Mouse (Mus musculus) midbrain, embryonic 16.5 days (tissue): ENCODE measurements at regions not wholly inside any gene's neighbourhood (a gene's known extent, or its start where the extent isn't known, plus 50 kb on each side); places are given as distances from the start of the nearest gene placed in this dataset.

Experiments
- ATAC-seq: fragments of 200-750 bp; cut with Nextera tagmentation; 2 replicates; pipeline ENCODE4 v1.8.0; 2017; ENCODE audit warnings: moderate TSS enrichment
- H3K27ac ChIP-seq: fragments of 300-500 bp; sonication (generic); 2 replicates; pipeline ENCODE4 v1.5.1; 2014; ENCODE audit warnings: mild to moderate bottlenecking, low read length, mixed read lengths
- H3K27me3 ChIP-seq: fragments of 300-500 bp; sonication (generic); 2 replicates; pipeline ENCODE4 v1.6.1; 2014; ENCODE audit warnings: low read depth, low read length, mixed read lengths; ENCODE audit not compliant: control insufficient read depth, insufficient read depth
- H3K36me3 ChIP-seq: fragments of 300-500 bp; sonication (generic); 2 replicates; pipeline ENCODE4 v1.6.1; 2014; ENCODE audit warnings: mild to moderate bottlenecking, low read length, moderate library complexity, mixed read lengths; ENCODE audit not compliant: control insufficient read depth, insufficient read depth
- H3K4me1 ChIP-seq: fragments of 300-500 bp; sonication (generic); 2 replicates; pipeline ENCODE4 v1.6.1; 2014; ENCODE audit warnings: mild to moderate bottlenecking, low read length, mixed read lengths; ENCODE audit not compliant: control insufficient read depth, insufficient read depth
- H3K4me2 ChIP-seq: fragments of 300-500 bp; sonication (generic); 2 replicates; pipeline ENCODE4 v1.6.1; 2014; ENCODE audit warnings: mild to moderate bottlenecking, low read length, mixed read lengths
- H3K4me3 ChIP-seq: fragments of 300-500 bp; sonication (generic); 2 replicates; pipeline ENCODE4 v1.5.1; 2014; ENCODE audit warnings: low read depth, mild to moderate bottlenecking, low read length, moderate library complexity, mixed read lengths
- H3K9ac ChIP-seq: fragments of 300-500 bp; sonication (generic); 2 replicates; pipeline ENCODE4 v1.6.1; 2014; ENCODE audit warnings: low read depth, low read length, mixed read lengths
- H3K9me3 ChIP-seq: fragments of 300-500 bp; sonication (generic); replicated peaks from 2 replicates; pipeline ENCODE4 v1.6.1; 2014; ENCODE audit warnings: mild to moderate bottlenecking, low read length, mixed read lengths; ENCODE audit not compliant: control insufficient read depth, poor library complexity, severe bottlenecking
- WGBS: fragments of 180-500 bp; shearing (Covaris S2); extraction: QIAGEN DNeasy Blood & Tissue Kit; methylation state at CpG from one replicate; pipeline ENCODE4 v1.1.7; 2014; 5-methylcytosine and 5-hydroxymethylcytosine counted together

DNA sequence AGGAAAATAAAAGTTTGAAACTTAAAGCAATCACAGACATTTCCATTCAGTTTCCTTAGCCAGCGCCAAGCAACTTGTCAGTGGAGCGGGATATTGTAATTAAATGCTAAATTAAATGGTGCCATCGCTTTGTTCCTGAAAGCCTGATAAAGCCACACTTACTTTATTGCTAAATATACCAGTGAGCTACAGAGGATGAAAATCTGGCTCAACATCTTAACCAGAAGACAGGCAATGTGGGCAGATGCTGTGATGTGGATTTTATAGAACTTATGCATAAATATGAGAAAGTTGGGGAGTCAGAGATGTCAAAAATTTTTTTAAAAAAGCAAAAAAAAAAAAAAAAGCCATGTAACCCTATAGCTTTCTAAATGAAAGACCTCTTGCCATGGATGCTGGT is 340.8 kb downstream of the Galc start:
- H3K4me2 ChIP-seq = no peak overlapping the region
- 93% methylated on average over 3 of the region's 3 CpGs for WGBS
- H3K9ac ChIP-seq = no peak overlapping the region
- H3K4me1 ChIP-seq = peaks cover 7% of the 10 kb centered on the region; the same call in 1 of the 2 replicates
- no peaks in the 10 kb centered on the region for H3K9me3 ChIP-seq
- H3K4me3 ChIP-seq = no peak overlapping the region
- H3K27ac ChIP-seq = no peak overlapping the region
- no peak for ATAC-seq
- H3K36me3 ChIP-seq = no peaks in the 10 kb centered on the region
- no peaks in the 10 kb centered on the region for H3K27me3 ChIP-seq

DNA sequence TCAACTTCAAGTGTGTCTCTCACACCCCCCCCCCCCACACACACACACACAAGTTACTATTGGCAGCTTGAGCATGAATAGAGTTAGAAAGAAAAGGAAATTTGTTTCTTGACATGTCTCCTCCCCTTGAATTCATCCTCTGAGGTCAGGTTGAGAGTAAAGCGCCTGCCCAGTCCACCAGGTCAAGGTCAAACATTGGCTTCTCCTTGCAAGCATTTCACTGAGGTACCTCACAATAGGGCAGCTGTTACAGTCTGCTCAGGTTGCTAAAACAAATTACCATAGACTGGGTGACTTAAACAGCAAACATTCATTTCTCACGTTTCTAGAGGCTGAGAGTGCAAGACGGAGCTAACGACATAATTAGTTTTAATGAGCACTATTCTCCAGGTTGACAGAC is 344.2 kb downstream of the Galc start:
- H3K4me3 ChIP-seq = no peak overlapping the region
- 74% methylated on average over 4 of the region's 4 CpGs for WGBS
- H3K4me1 ChIP-seq = no peaks in the 10 kb centered on the region
- no peaks in the 10 kb centered on the region for H3K36me3 ChIP-seq
- H3K9ac ChIP-seq = no peak overlapping the region
- no peak overlapping the region for H3K4me2 ChIP-seq
- no peak overlapping the region for H3K27ac ChIP-seq
- no peak for ATAC-seq
- no peaks in the 10 kb centered on the region for H3K9me3 ChIP-seq
- H3K27me3 ChIP-seq = no peaks in the 10 kb centered on the region

DNA sequence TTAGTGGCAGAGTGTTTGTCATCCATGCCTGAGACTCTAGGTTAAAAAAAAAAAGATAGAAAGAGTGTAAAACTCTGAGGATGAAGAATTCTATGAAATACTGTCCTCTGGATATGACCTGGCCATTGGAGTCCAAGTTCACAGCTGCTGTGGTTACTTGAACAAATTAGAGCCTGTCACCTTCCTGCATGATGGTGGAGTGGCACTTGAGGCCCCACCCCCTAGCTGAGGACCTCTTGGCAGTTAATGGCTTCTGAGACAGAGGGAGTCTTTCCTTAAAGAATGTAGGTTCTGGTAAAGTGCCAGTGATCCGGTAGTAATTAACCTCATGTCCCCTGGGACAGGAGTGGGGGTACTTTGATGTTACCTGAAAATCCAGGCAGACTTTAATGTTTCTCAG is 346.5 kb downstream of the Galc start:
- Histone ChIP-seq H3K4me2 (no peak overlapping the region), H3K9ac (no peak overlapping the region), H3K4me1 (no peaks in the 10 kb centered on the region), H3K4me3 (no peak overlapping the region), H3K27me3 (no peaks in the 10 kb centered on the region), H3K36me3 (no peaks in the 10 kb centered on the region), H3K27ac (no peak overlapping the region), H3K9me3 (no peaks in the 10 kb centered on the region)
- no peak for ATAC-seq
- 84% methylated on average over 1 of the region's 1 CpGs for WGBS

DNA sequence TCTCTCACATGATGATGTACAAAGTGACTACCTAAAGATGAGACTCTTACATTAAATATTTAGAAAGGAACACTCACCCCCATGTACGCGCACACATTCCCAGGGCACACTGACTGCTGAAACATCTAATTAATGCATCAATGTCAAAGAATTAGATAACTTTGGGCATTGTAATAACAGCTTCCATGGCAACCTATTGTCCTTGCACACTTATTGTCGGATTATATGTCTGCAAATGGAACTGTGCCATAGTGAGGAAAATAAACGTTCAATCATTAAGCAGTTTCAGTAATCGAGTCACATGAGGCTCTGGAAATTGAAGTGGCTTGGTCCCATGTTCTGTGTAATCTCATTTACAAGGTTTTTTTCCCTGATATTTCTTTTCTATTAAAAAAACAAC is 360.0 kb downstream of the Galc start:
- H3K9me3 ChIP-seq = no peaks in the 10 kb centered on the region
- WGBS = 42% methylated on average over 5 of the region's 5 CpGs
- no peak for ATAC-seq

DNA sequence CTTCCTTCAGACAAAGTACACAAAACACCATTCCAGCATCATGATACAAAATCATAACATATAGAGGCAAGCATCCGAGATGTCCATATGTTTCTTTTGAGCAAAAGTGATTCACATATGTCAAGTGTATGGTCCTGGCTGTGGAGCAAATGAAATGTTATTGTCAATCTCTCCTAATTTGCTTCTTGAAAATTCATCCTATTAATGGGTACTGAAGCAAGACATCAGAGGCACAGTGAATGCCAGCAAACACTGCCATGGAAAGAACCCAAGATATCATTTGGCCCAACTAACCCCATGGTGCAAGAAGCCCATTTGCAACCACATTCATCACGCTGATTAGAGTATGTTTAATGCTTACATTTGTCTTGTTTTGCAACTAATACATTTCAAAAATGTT is 361.1 kb downstream of the Galc start:
- Histone ChIP-seq H3K27ac (no peak overlapping the region), H3K4me2 (no peak overlapping the region), H3K9me3 (no peaks in the 10 kb centered on the region), H3K36me3 (no peaks in the 10 kb centered on the region), H3K27me3 (no peaks in the 10 kb centered on the region), H3K9ac (no peak overlapping the region), H3K4me1 (no peaks in the 10 kb centered on the region), H3K4me3 (no peak overlapping the region)
- ATAC-seq = no peak
- 92% methylated on average over 2 of the region's 2 CpGs for WGBS

More for the DNA sequence above, 360.0 kb downstream of the Galc start:
- Histone ChIP-seq H3K4me2 (no peak overlapping the region), H3K36me3 (no peaks in the 10 kb centered on the region), H3K9ac (no peak overlapping the region), H3K27me3 (no peaks in the 10 kb centered on the region), H3K4me3 (no peak overlapping the region), H3K4me1 (no peaks in the 10 kb centered on the region), H3K27ac (no peak overlapping the region)

DNA sequence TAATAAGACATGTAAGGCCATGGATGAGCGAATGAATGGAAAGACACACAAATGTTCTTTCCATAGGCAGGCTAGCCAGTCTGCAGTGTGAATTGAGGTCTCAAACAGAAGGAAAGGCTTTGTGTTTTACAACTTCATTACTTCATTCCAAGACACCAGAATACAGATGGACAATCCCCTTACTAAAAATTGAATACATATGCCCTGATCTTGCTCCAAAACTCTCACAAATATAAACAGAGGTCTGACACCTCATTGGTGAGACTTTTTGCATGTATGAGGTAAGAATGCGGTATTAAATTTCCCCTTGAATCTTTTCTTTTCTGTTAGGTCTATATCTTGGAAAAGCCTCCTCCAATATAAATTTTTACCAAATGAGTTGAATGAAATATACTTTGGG is 363.3 kb downstream of the Galc start:
- no peak for ATAC-seq
- no peaks in the 10 kb centered on the region for H3K4me1 ChIP-seq
- no peak overlapping the region for H3K9ac ChIP-seq
- WGBS = 88% methylated on average over 2 of the region's 2 CpGs
- H3K27ac ChIP-seq = no peak overlapping the region
- no peaks in the 10 kb centered on the region for H3K9me3 ChIP-seq
- no peak overlapping the region for H3K4me3 ChIP-seq
- H3K4me2 ChIP-seq = no peak overlapping the region
- no peaks in the 10 kb centered on the region for H3K27me3 ChIP-seq
- no peaks in the 10 kb centered on the region for H3K36me3 ChIP-seq

DNA sequence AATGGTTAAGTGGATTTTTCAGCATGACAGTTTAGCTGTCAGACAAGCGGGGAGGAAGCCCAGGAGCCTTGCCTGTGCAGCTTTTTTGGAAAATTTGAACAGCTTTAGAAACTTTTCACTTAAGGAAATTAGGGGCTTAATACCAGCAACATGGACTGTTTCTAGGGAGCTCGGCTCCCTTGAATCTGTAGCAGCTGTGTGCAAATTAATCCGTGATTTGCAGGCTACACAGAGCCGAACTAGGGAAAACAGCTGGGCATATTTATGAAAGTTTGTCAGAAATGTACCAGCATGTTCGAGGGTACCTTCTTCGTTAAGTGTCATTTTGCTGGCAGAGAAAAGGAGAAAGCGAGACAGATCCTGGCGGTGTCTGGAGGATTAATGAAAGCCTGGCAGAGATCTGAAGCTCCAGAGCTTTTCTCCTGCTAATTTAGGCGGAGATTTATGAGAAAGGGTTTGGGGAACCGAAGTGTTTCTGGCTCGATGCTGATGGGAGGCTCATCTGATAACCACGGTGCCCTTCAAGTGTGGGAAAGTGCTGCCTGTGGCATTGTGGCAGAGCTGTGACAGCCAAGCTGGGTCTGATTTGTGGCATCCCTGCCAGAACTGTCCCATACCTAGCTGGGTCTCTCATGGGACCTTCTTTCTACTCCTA is 370.3 kb downstream of the Galc start:
- Histone ChIP-seq H3K27ac (peak overlapping the region; percentile 5; the same call in 1 of the 2 replicates), H3K4me2 (peak overlapping the region; percentile 24), H3K9ac (no peak overlapping the region)

DNA sequence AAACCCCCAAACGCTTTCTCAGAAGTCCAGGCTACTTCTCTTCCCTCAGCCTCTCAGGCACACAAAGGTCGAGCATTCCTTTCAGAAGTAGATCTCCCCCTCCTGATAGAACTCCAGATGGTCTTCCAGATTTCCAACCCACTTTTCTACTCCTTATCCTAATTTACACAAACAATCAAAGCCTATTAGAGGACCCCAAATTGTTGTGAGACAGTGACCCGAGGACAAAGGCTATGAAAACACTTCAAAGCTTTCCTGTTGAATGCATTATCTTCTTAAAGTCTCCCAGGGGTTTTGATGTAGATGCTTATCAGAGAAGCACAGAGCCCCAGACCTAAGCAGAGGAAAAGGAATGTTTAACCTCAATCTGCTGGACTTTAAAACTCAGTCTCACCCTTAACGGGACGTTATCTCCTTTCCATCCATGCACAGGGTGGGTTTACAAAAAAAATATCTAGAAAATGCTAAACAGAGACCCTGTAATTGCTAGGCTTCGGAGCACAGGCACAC is 370.9 kb downstream of the Galc start:
- WGBS = 5% methylated on average over 6 of the region's 6 CpGs
- Histone ChIP-seq H3K27me3 (no peaks in the 10 kb centered on the region), H3K9ac (no peak overlapping the region), H3K4me3 (peak overlapping the region; percentile 7; the same call in 1 of the 2 replicates), H3K27ac (peak overlapping the region; percentile 5; the same call in 1 of the 2 replicates), H3K4me2 (peak overlapping the region; percentile 24), H3K4me1 (peaks cover 14% of the 10 kb centered on the region), H3K9me3 (no peaks in the 10 kb centered on the region), H3K36me3 (no peaks in the 10 kb centered on the region)
- ATAC-seq = peak; percentile 57

More for the DNA sequence above, 370.3 kb downstream of the Galc start:
- peaks cover 14% of the 10 kb centered on the region for H3K4me1 ChIP-seq
- peak overlapping the region; percentile 7; the same call in 1 of the 2 replicates for H3K4me3 ChIP-seq
- ATAC-seq = peak; percentile 74
- no peaks in the 10 kb centered on the region for H3K9me3 ChIP-seq
- H3K36me3 ChIP-seq = no peaks in the 10 kb centered on the region
- 3% methylated on average over 12 of the region's 12 CpGs for WGBS
- no peaks in the 10 kb centered on the region for H3K27me3 ChIP-seq

DNA sequence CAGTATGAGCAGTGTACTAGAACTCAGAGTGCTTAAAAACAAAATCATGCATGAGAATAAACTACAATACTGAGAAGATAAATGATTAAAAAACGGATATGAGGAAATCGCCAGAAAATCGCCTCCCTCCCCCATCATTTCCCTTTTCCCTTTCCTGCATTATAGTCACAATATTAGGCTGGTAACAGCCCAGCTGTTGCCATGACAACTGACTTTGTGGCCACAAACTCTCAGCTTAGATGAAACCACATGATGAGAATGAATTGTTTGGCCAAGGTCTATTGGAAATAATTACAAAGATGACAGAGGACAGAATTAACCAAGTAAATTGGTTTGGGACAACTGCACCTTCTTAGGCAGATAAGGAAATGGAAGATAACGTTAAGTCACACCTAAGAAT is 376.8 kb downstream of the Galc start:
- WGBS = 47% methylated on average over 4 of the region's 4 CpGs
- Histone ChIP-seq H3K9me3 (no peaks in the 10 kb centered on the region), H3K36me3 (no peaks in the 10 kb centered on the region), H3K27me3 (no peaks in the 10 kb centered on the region), H3K4me3 (no peak overlapping the region), H3K27ac (no peak overlapping the region), H3K9ac (no peak overlapping the region), H3K4me1 (no peaks in the 10 kb centered on the region), H3K4me2 (no peak overlapping the region)
- ATAC-seq = peak; percentile 54; the same call in 1 of the 2 replicates
